Mouse (Mus musculus) spleen, postnatal 10 days (tissue): ENCODE data around the gene Frmd4b.

ENCODE experiments used
- DNase-seq, 2 experiments: peaks; one replicate each; pipeline ENCODE4 v3.0.0; 2021 to 2022; ENCODE audit warnings: low spot score in 2 of 2

Frmd4b gene

DNA sequence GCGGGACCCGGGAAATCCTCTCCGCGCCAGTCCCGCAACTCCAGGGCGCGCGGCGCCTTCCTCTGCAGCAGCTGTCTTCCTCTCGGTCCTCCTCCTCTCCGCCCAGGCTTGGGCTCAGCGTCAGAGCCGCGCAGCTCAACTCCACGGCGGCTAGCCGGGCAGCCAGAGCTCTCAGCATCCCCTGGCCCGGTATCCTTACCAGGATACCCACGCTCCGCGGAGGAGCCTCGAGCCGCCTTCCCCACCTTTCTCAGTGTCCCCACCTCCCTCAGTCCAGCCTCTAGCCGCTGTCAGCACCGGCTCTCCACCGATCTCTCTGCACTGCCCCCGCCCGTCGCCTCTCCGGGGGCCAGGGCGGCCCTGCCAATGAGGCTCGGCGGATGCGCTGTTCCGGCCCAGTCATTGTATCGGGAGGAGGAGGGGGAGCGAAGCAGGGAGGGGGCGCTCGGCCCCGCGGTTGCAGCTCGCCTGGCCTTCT is at the start of gene Frmd4b:
Frmd4b (minus strand) TSS at position 276 of the 478 bp plus-strand sequence.
- DNase-seq = peak; percentile 3 to 12

GRCm38 (mm10) chr6:97666417-97666816 is 49.1 kb upstream of the Frmd4b start:
- DNase-seq = no peak

DNA sequence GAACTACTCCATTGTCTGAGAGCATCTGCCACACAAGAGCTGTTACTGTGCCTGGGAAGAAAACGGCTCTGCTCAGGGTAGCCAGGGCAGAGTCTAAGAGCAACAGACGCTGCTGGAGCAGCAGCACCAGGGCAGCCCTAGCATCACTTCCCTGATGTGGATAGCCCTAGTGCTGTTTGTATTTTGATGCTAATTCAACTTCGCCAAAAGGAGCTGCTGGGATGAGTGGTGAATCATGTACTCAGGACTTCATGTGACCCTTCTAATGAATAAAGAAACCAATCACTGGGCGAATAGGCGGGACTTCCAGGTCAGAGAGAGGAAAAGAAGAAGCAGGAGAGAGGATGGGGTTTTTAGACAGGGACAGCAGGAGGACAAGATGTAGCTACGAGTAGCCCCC is 41.6 kb upstream of the Frmd4b start:
- no peak for DNase-seq

DNA sequence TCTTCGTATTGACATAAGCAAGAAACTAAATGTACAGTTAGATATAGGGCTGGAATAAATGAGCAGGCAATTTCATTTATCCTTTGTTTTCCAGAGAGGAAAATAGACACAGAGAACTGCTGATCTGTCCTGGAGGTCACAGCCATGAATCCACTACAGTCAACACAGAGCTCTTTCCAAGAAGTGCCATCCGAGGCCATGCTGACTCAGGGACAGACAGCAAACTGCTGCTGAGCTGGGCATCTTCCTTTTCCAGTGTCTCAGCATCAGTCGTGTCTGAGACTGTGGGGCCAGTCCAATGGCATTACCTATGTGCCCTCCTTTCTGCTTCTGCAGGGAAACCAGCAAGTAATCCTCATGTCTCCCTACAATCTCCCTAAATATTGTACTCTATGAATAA is 38.6 kb upstream of the Frmd4b start:
- DNase-seq = no peak

DNA sequence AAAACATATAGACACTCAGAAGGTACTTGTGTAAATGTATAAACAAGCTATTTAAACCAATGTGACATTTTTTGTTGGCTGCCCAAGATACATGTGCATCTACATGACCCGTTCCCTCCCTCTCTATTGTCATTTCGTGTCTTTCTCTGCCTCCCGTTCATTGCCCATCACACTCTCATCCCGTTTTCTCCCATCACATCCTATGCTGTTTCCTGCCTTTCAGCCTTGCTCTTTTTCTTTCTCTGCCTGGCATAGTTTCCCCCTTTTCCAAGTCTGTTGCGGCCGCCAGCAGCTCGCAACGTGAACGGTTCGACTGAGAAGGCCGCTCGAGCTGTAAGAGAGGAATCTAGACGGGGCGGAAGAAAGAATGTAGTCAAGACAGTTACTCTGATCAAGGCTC is 30.2 kb upstream of the Frmd4b start:
- DNase-seq = no peak

- no peak for DNase-seq
Observed at GRCm38 (mm10) chr6:97623330-97623729, 6.0 kb upstream of the Frmd4b start.

DNA sequence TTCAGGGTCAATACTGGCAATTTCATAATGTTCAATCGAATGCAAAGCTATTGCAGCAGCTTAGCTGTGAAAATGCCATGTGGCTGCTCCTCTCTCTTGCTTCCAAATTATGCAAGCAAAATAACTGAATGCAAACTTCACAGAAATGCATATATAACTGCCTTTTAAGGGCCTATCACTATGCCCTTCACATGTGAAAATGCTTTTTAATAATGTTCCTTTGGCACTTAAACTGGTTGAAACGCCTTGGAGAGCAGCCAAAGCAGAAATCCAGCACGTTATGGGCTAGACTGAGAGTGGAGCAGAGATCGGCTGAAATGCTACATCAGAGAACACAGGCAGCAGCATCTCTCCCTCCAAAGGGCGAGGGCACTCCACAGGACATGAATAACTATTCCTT is 4.9 kb upstream of the Frmd4b start:
- no peak for DNase-seq

GRCm38 (mm10) chr6:97617774-97618173 is 433 bp upstream of the Frmd4b start:
- DNase-seq = no peak

GRCm38 (mm10) chr6:97616658-97617265 is 579 bp downstream of the Frmd4b start:
- peak in 1 of 2 experiments; percentile 14 for DNase-seq

DNA sequence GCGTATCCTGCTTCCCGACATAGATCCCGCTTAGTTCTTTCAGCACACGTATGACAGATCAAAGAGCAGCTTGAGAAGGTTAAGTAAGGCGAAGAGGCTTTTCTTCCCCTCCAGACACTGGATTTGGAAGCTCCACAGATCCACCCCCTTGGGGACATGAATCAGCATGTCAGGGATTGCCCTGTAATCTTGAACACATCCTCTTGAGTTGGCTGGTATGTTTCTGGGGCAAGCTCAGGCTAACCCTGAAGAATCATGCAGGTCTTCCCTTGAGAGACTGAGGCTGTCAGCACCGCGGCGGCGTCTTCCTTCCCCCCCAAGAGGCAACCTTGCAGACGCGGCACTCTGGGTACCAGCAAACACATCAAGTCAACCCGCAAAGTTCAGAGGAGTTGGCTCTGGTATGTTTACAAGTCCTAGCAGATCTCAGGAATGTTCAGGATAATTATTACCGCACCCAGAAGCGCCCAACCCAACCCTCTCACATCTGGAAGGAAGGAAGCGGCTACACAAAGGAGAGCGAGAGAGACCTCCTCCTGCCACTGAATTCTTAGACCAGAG is 1.4 kb downstream of the Frmd4b start:
- no peak for DNase-seq

DNA sequence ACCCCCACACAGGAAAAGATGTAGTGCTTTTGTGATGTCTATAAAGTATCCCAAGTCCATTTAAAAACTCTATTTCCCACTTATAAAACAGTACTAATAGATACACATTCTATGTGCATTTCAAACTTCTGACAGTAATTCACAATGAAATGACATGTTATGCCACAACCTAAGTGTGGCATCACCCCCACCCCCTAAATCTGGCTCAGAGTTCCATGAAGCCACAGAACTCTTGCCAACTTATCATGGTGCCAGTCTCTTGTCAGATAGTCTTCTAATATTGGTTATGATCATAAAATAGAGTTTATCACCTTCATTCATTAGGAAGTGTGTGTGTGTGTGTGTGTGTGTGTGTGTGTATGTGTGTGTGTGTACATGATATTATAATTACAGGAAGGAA is 3.2 kb downstream of the Frmd4b start:
- DNase-seq = no peak

GRCm38 (mm10) chr6:97612861-97613260 is 4.5 kb downstream of the Frmd4b start:
- DNase-seq = no peak

GRCm38 (mm10) chr6:97610051-97610450 is 7.3 kb downstream of the Frmd4b start:
- DNase-seq = no peak

DNA sequence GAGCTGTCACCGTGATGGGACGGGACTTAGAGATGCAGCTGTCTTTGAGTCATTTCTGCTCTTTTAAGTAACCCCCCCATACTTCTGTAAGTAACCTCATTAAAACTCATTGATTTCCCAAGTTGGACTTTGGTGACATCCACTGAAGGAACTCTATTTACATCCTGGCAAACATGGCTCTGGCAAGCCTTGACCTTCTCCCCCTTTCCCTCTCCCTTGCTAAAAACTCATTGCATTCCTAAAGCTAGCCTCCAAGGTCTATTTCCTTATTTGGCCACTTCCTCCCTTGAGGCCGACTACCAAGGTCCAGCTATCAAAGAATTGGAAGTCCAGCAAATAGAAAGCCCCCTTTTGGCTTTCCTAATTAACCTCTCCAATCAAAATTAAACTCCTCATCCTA is 9.7 kb downstream of the Frmd4b start:
- no peak for DNase-seq

DNA sequence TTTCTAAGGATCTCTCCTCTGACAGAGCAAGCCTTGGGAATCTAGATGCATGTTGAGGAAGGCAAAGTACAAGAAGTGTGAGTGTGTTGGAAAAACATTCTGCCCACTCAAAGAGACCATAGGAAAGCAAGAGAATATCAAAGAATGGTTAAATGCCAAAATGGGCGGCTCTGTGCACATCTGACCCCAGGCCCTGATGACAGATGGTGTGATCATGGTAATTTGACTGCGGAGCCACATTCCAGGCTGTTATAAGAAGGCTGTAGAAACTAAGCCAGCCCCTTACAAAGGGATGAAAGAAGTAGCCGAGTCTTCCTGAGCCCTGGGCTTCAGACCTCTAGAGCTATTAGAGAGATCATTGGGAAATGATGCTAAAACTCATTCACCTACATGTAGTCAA is 22.1 kb downstream of the Frmd4b start:
- no peak for DNase-seq

DNA sequence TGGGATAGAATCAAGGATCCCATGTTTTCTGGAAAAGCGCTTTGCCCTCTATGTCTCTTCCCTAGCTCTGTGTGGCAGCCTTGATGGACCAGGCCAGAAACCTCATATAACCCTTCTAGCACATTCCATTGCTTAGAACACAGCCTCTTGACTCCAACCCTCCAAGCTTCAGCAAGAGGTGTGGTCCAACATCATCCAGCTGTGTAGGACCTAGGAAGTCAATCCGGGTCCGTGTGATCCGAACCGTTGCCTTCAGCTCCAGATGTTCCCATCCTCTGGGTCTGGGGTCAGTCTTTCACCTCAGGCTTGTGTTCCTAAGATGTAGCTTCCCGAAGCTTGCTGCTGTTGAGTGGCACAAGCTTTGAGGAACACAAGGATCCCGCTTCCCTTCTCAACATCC is 22.8 kb downstream of the Frmd4b start:
- no peak for DNase-seq

DNA sequence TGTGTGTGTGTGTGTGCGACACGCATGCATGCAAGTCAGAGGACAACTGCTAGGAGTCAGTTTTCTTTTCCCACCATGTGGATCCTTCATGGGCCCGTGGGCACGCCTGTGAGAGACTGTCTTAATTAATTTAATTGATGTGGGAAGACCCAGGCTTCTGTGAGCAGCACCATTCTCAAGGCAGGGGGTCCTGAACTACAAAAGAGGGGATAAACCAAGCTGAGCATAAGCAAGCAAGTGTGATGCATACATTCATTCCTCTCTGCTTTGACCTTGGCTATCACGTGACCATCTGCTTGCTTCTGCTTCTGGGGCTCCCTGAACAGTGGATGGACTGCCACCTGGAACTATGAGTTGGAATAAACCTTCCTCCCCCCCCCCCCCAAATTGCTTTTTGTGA is 27.1 kb downstream of the Frmd4b start:
- no peak for DNase-seq

GRCm38 (mm10) chr6:97589581-97589980 is 27.8 kb downstream of the Frmd4b start:
- no peak for DNase-seq

GRCm38 (mm10) chr6:97589031-97589430 is 28.3 kb downstream of the Frmd4b start:
- no peak for DNase-seq

DNA sequence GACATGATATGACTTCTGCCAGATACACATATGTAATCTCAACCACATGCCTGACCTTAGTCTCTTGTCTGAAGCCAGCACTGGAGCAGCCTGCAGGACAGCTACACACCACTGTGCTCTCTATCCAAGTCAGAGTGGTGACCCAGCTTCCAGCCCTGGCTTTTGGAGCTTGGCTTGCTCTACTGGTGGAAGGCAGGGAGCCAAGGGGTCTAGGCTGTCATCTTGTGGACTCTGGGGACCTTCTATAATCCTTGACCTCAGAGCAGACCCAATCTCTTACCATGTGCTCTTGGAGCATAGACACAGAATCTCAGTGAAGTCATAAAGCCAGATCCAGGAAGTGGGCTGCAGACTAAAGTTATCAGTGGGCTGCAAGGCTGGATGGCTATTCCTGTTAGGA is 30.7 kb downstream of the Frmd4b start:
- no peak for DNase-seq

- no peak for DNase-seq
Observed at GRCm38 (mm10) chr6:97586024-97586423, 31.3 kb downstream of the Frmd4b start.

DNA sequence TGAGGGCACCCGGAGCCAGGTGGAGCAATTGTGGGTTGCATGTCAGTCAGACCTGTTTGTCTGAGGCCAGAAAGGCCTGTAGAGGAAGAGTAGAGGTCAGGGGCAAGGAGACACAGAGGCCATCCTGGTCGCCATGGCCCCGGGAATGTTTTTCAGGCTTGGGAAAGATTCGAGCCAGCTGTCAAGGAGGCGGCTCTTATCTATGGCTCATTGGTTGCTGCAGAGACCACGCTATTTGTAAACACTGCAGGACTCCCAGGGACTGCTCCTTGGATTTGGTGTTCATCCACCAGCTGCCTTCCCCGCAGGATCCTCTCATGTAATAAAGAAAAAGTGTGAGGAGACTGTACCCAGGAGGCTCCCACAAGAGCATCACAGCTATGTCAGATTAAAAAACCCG is 34.6 kb downstream of the Frmd4b start:
- no peak for DNase-seq

GRCm38 (mm10) chr6:97581941-97582340 is 35.4 kb downstream of the Frmd4b start:
- no peak for DNase-seq

- no peak for DNase-seq
Observed at GRCm38 (mm10) chr6:97580479-97581030, 36.8 kb downstream of the Frmd4b start.
